Comparison of ENCODE assay signal across 15 mouse cellular contexts in genomic region chr8:10199301-10199700, GRCm38 (mm10). TPM values are rescaled to one million over a fixed set of nuclear protein-coding genes. Genes with fewer than 3 reads are reported as not detected.
A peak's percentile ranks its signal among the peaks of the same experiment; 100 is the strongest.
DNase-seq lines count a peak whose midpoint lies in the region; ATAC-seq lines count a peak whose summit lies in the region.
"Had no signal": no experiment of that assay in that cellular context is flagged by ENCODE, and none has a peak within 500 bp of the region (broad histone marks: within the 10 kb centered on the region; RNA-seq: fewer than 3 reads in every experiment).

No protein-coding gene starts in this region.

- no peak overlapping the region for H3K4me2 ChIP-seq in hindbrain, embryonic 13.5 days
- 0 out of 2 replicates have a peak overlapping the region, but pooled peaks have one; percentile 5 for H3K4me2 ChIP-seq in midbrain, embryonic 13.5 days (replicated peaks)
- H3K4me2 ChIP-seq in midbrain, embryonic 11.5 days: no peak overlapping the region
- peak overlapping the region; percentile 9; the same call in 1 of the 2 replicates for H3K4me2 ChIP-seq in hindbrain, embryonic 16.5 days (ENCODE audit: low read length)
- H3K4me2 ChIP-seq: intestine, embryonic 15.5 days; limb, embryonic 15.5 days had no signal

- WGBS in hindbrain, embryonic 13.5 days: 71% methylated on average over 5 of the region's 5 CpGs
- 88% methylated on average over 5 of the region's 5 CpGs for WGBS in hindbrain, embryonic 10.5 days
- WGBS in midbrain, embryonic 13.5 days: 83% methylated on average over 5 of the region's 5 CpGs
- 90% methylated on average over 5 of the region's 5 CpGs for WGBS in midbrain, embryonic 11.5 days
- WGBS in hindbrain, embryonic 16.5 days: 55% methylated on average over 5 of the region's 5 CpGs

- peak; percentile 46; the same call in 1 of the 2 replicates for ATAC-seq in hindbrain, embryonic 13.5 days (ENCODE audit: low FRiP score)
- no peak for ATAC-seq in midbrain, embryonic 13.5 days
- ATAC-seq in midbrain, embryonic 11.5 days (ENCODE audit: low FRiP score): no peak
- peak; percentile 63; the same call in 1 of the 2 replicates for ATAC-seq in hindbrain, embryonic 16.5 days
- ATAC-seq: intestine, embryonic 15.5 days had no signal

- H3K27me3 ChIP-seq in hindbrain, embryonic 13.5 days: peaks cover 20% of the 10 kb centered on the region
- H3K27me3 ChIP-seq in hindbrain, embryonic 10.5 days (ENCODE audit: insufficient read depth, poor library complexity, severe bottlenecking): peaks cover 3% of the 10 kb centered on the region; the same call in 1 of the 2 replicates
- H3K27me3 ChIP-seq in midbrain, embryonic 13.5 days: peaks cover 25% of the 10 kb centered on the region
- no peaks in the 10 kb centered on the region for H3K27me3 ChIP-seq in midbrain, embryonic 11.5 days (ENCODE audit: control insufficient read depth, insufficient read depth, low read length)
- no peaks in the 10 kb centered on the region for H3K27me3 ChIP-seq in hindbrain, embryonic 16.5 days (replicated peaks; ENCODE audit: control insufficient read depth, insufficient read depth, low read length)
- H3K27me3 ChIP-seq: intestine, embryonic 15.5 days; limb, embryonic 15.5 days had no signal

- H3K4me3 ChIP-seq in hindbrain, embryonic 13.5 days: no peak overlapping the region
- H3K4me3 ChIP-seq in hindbrain, embryonic 10.5 days: no peak overlapping the region
- H3K4me3 ChIP-seq in midbrain, embryonic 13.5 days (replicated peaks): no peak overlapping the region
- no peak overlapping the region for H3K4me3 ChIP-seq in midbrain, embryonic 11.5 days (ENCODE audit: low read depth, low read length)
- no peak overlapping the region for H3K4me3 ChIP-seq in hindbrain, embryonic 16.5 days (ENCODE audit: low read length)
- H3K4me3 ChIP-seq: heart, embryonic 10.5 days; intestine, embryonic 15.5 days; limb, embryonic 15.5 days had no signal

- H3K9me3 ChIP-seq in hindbrain, embryonic 13.5 days: no peaks in the 10 kb centered on the region
- no peaks in the 10 kb centered on the region for H3K9me3 ChIP-seq in hindbrain, embryonic 10.5 days
- H3K9me3 ChIP-seq in midbrain, embryonic 13.5 days: no peaks in the 10 kb centered on the region
- H3K9me3 ChIP-seq in midbrain, embryonic 11.5 days (ENCODE audit: control insufficient read depth, low read length): no peaks in the 10 kb centered on the region
- no peaks in the 10 kb centered on the region for H3K9me3 ChIP-seq in hindbrain, embryonic 16.5 days (ENCODE audit: control insufficient read depth, low read length)
- H3K9me3 ChIP-seq: heart, embryonic 10.5 days; intestine, embryonic 15.5 days; limb, embryonic 15.5 days had no signal

- no peak overlapping the region for H3K9ac ChIP-seq in hindbrain, embryonic 13.5 days
- H3K9ac ChIP-seq in midbrain, embryonic 13.5 days (replicated peaks): no peak overlapping the region
- H3K9ac ChIP-seq in midbrain, embryonic 11.5 days (ENCODE audit: low read length): no peak overlapping the region
- no peak overlapping the region for H3K9ac ChIP-seq in hindbrain, embryonic 16.5 days (ENCODE audit: low read depth, low read length)
- H3K9ac ChIP-seq: intestine, embryonic 15.5 days; limb, embryonic 15.5 days had no signal

- H3K27ac ChIP-seq in hindbrain, embryonic 13.5 days: no peak overlapping the region
- no peak overlapping the region for H3K27ac ChIP-seq in hindbrain, embryonic 10.5 days
- no peak overlapping the region for H3K27ac ChIP-seq in midbrain, embryonic 13.5 days
- H3K27ac ChIP-seq in midbrain, embryonic 11.5 days (ENCODE audit: low read depth, low read length): no peak overlapping the region
- 0 out of 2 replicates have a peak overlapping the region, but pooled peaks have one; percentile 13 for H3K27ac ChIP-seq in hindbrain, embryonic 16.5 days (ENCODE audit: low read depth, low read length)
- H3K27ac ChIP-seq: heart, embryonic 10.5 days; intestine, embryonic 15.5 days; limb, embryonic 15.5 days had no signal

- no peaks in the 10 kb centered on the region for H3K36me3 ChIP-seq in hindbrain, embryonic 13.5 days
- no peaks in the 10 kb centered on the region for H3K36me3 ChIP-seq in hindbrain, embryonic 10.5 days
- no peaks in the 10 kb centered on the region for H3K36me3 ChIP-seq in midbrain, embryonic 13.5 days
- no peaks in the 10 kb centered on the region for H3K36me3 ChIP-seq in midbrain, embryonic 11.5 days (ENCODE audit: control insufficient read depth, insufficient read depth, low read length)
- no peaks in the 10 kb centered on the region for H3K36me3 ChIP-seq in hindbrain, embryonic 16.5 days (ENCODE audit: control insufficient read depth, insufficient read depth, low read length)
- H3K36me3 ChIP-seq: heart, embryonic 10.5 days; intestine, embryonic 15.5 days; limb, embryonic 15.5 days had no signal

- no peak for DNase-seq in hindbrain, embryonic 10.5 days (ENCODE audit: low spot score)
- no peak for DNase-seq in midbrain, embryonic 11.5 days (ENCODE audit: low spot score, missing footprints)
- DNase-seq in layer of hippocampus, postnatal 36 days: peak; percentile 11 to 17
- DNase-seq in adrenal gland, postnatal 10 days: no peak
- DNase-seq: gastrocnemius, postnatal 25 days; lung, adult 18-20 months; thymus, postnatal 4 days had no signal

- peaks cover 21% of the 10 kb centered on the region for H3K4me1 ChIP-seq in hindbrain, embryonic 13.5 days (replicated peaks)
- H3K4me1 ChIP-seq in hindbrain, embryonic 10.5 days (replicated peaks): peaks cover 16% of the 10 kb centered on the region
- peaks cover 21% of the 10 kb centered on the region for H3K4me1 ChIP-seq in midbrain, embryonic 13.5 days (replicated peaks)
- H3K4me1 ChIP-seq in midbrain, embryonic 11.5 days (ENCODE audit: control insufficient read depth, insufficient read depth, low read length): no peaks in the 10 kb centered on the region
- H3K4me1 ChIP-seq in hindbrain, embryonic 16.5 days (ENCODE audit: control insufficient read depth, insufficient read depth, low read depth, low read length): peaks cover 14% of the 10 kb centered on the region
- H3K4me1 ChIP-seq: intestine, embryonic 15.5 days; limb, embryonic 15.5 days had no signal

RNA-seq across cellular contexts. Expression of gene Myo16, which starts 45.6 kb away (rescaled TPM):
- 5.5 and 5.8 TPM in 2 replicates for polyA plus RNA-seq in hindbrain, embryonic 13.5 days (2015; fragmentation: Nextera tagmentation; extraction: Ambion mirVana)
- polyA plus RNA-seq in hindbrain, embryonic 10.5 days (2016; fragmentation: Nextera tagmentation; extraction: Ambion mirVana): 2.8 TPM in 2 replicates
- polyA plus RNA-seq in midbrain, embryonic 13.5 days (2015; fragmentation: Nextera tagmentation; extraction: Ambion mirVana): 4.0 and 5.2 TPM in 2 replicates
- polyA plus RNA-seq in midbrain, embryonic 11.5 days (2014; fragmentation: Nextera tagmentation; extraction: Ambion mirVana): 2.7 and 3.0 TPM in 2 replicates
- 4.6 and 6.1 TPM in 2 replicates for polyA plus RNA-seq in hindbrain, embryonic 16.5 days (2015; fragmentation: Nextera tagmentation; extraction: Ambion mirVana)
- 10 to 100 TPM; 21.0 to 22.7 TPM for total RNA-seq in layer of hippocampus, postnatal 36 days (2021)
- under 1 TPM; 0.18 to 0.91 TPM for total RNA-seq in adrenal gland, postnatal 10 days (2021)
- total RNA-seq: common myeloid progenitor, adult 5-6 weeks; megakaryocyte-erythroid progenitor cell, adult 5-6 weeks had no signal

Comparison
In these comparisons a context has a peak if more than half of its experiments do, and no peak if none do; other contexts are left out.
1. H3K4me2 ChIP-seq: peak in midbrain, embryonic 13.5 days (single experiment) and hindbrain, embryonic 16.5 days (single experiment); none in hindbrain, embryonic 13.5 days (single experiment) and midbrain, embryonic 11.5 days (single experiment).
2. ATAC-seq: peak in hindbrain, embryonic 13.5 days (single experiment) and hindbrain, embryonic 16.5 days (single experiment); none in midbrain, embryonic 13.5 days (single experiment) and midbrain, embryonic 11.5 days (single experiment).
3. DNase-seq: peak in layer of hippocampus, postnatal 36 days (2 of 2); none in hindbrain, embryonic 10.5 days (single experiment), midbrain, embryonic 11.5 days (single experiment) and adrenal gland, postnatal 10 days (single experiment).